Mouse (Mus musculus): Measurements from ENCODE around the gene Lyzl4. TPM values are rescaled to one million over a fixed set of nuclear protein-coding genes. Genes with fewer than 3 reads are reported as not detected.

Lyzl4 gene
- total and polyA plus RNA-seq, 3 experiments = not detected

GRCm38 (mm10) chr9:121609381-121609780, 32.5 kb downstream of the Lyzl4 start:
- dilution Hi-C loops (cut with MboI; ENCODE audit: extremely low pct_ligation_motif_present, extremely low pct_unique_long_range_greater_than_20kb, low sequenced_read_pairs) (no loop called here), in situ Hi-C loops (cut with MboI; ENCODE audit: low pct_ligation_motif_present, low pct_unique_long_range_greater_than_20kb, low sequenced_read_pairs) (no loop called here)
- Histone ChIP-seq H3K9ac (ENCODE audit: insufficient read depth, low read depth) (no peak overlapping the region), H3K4me1 (ENCODE audit: control insufficient read depth in 1 of 2, insufficient read depth in 2 of 2) (peaks cover 3 to 11% of the 10 kb centered on the region in 2 experiments), H3K27ac (ENCODE audit: insufficient read depth, low read depth) (no peak overlapping the region), H3K79me2 (replicated peaks; ENCODE audit: control insufficient read depth, extremely low read depth, insufficient read depth, poor library complexity, severe bottlenecking) (no peaks in the 10 kb centered on the region), H3K36me3 (replicated peaks in 1 of 2; ENCODE audit: control insufficient read depth in 1 of 2, insufficient read depth in 1 of 2, low read length in 1 of 2) (no peaks in the 10 kb centered on the region), H3K4me2 (ENCODE audit: insufficient read depth, low read depth, poor library complexity, severe bottlenecking) (no peak overlapping the region), H3K27me3 (replicated peaks) (no peaks in the 10 kb centered on the region), H3K9me3 (replicated peaks; ENCODE audit: low read length) (peaks cover 16% of the 10 kb centered on the region), H3K4me3 (replicated peaks in 1 of 3; ENCODE audit: low read depth in 2 of 3, low read length in 2 of 3, poor library complexity in 1 of 3) (no peak overlapping the region)
- no peak for DNase-seq (ENCODE audit: extremely low read depth)
- TF ChIP-seq EP300 (IDR thresholded peaks at IDR 0.05; ENCODE audit: low read length) = 0 out of 2 replicates have a peak, but pooled peaks have one; percentile 39
- no peak for TF ChIP-seq CHD2 (IDR thresholded peaks at IDR 0.05; ENCODE audit: low read length)
- no peak for TF ChIP-seq UBTF (IDR thresholded peaks at IDR 0.05; ENCODE audit: low read depth, low read length)
- TF ChIP-seq MAX (IDR thresholded peaks at IDR 0.05; ENCODE audit: low read length) = no peak

- TF ChIP-seq USF1 (IDR thresholded peaks at IDR 0.05; ENCODE audit: low read depth, low read length) (no peak), NRF1 (IDR thresholded peaks at IDR 0.05; ENCODE audit: low read depth, low read length) (no peak), MAFK (IDR thresholded peaks at IDR 0.05; ENCODE audit: insufficient replicate concordance, low read length) (no peak)
- H3K27me3 ChIP-seq (replicated peaks) = no peaks in the 10 kb centered on the region
- no peaks in the 10 kb centered on the region for H3K79me2 ChIP-seq (replicated peaks; ENCODE audit: control insufficient read depth, extremely low read depth, insufficient read depth, poor library complexity, severe bottlenecking)
- no peak overlapping the region for H3K4me2 ChIP-seq (ENCODE audit: insufficient read depth, low read depth, poor library complexity, severe bottlenecking)
- no peak for DNase-seq (ENCODE audit: extremely low read depth)
- H3K4me1 ChIP-seq (ENCODE audit: control insufficient read depth in 1 of 2, insufficient read depth in 2 of 2) = peaks cover 3 to 11% of the 10 kb centered on the region in 2 experiments
- no peak overlapping the region for H3K27ac ChIP-seq (ENCODE audit: insufficient read depth, low read depth)
- peaks cover 13% of the 10 kb centered on the region for H3K9me3 ChIP-seq (replicated peaks; ENCODE audit: low read length)
- no peaks in the 10 kb centered on the region for H3K36me3 ChIP-seq (replicated peaks in 1 of 2; ENCODE audit: control insufficient read depth in 1 of 2, insufficient read depth in 1 of 2, low read length in 1 of 2)
- dilution Hi-C loops (cut with MboI; ENCODE audit: extremely low pct_ligation_motif_present, extremely low pct_unique_long_range_greater_than_20kb, low sequenced_read_pairs) (no loop called here), in situ Hi-C loops (cut with MboI; ENCODE audit: low pct_ligation_motif_present, low pct_unique_long_range_greater_than_20kb, low sequenced_read_pairs) (no loop called here)
- H3K4me3 ChIP-seq (replicated peaks in 1 of 3; ENCODE audit: low read depth in 2 of 3, low read length in 2 of 3, poor library complexity in 1 of 3) = no peak overlapping the region
- no peak overlapping the region for H3K9ac ChIP-seq (ENCODE audit: insufficient read depth, low read depth)
These were observed 35.3 kb downstream of the Lyzl4 start for GRCm38 (mm10) chr9:121606498-121607096.

GRCm38 (mm10) chr9:121605414-121606278, 36.2 kb downstream of the Lyzl4 start:
- dilution Hi-C loops (cut with MboI; ENCODE audit: extremely low pct_ligation_motif_present, extremely low pct_unique_long_range_greater_than_20kb, low sequenced_read_pairs) = no loop called here
- no peaks in the 10 kb centered on the region for H3K36me3 ChIP-seq (replicated peaks in 1 of 2; ENCODE audit: control insufficient read depth in 1 of 2, insufficient read depth in 1 of 2, low read length in 1 of 2)
- peaks cover 3 to 11% of the 10 kb centered on the region in 2 experiments for H3K4me1 ChIP-seq (ENCODE audit: control insufficient read depth in 1 of 2, insufficient read depth in 2 of 2)
- peaks cover 5% of the 10 kb centered on the region for H3K9me3 ChIP-seq (replicated peaks; ENCODE audit: low read length)
- peak; percentile 65 for DNase-seq (ENCODE audit: extremely low read depth)
- no peak overlapping the region for H3K4me3 ChIP-seq (replicated peaks in 1 of 3; ENCODE audit: low read depth in 2 of 3, low read length in 2 of 3, poor library complexity in 1 of 3)
- H3K27me3 ChIP-seq (replicated peaks) = no peaks in the 10 kb centered on the region
- no peak overlapping the region for H3K4me2 ChIP-seq (ENCODE audit: insufficient read depth, low read depth, poor library complexity, severe bottlenecking)
- no peaks in the 10 kb centered on the region for H3K79me2 ChIP-seq (replicated peaks; ENCODE audit: control insufficient read depth, extremely low read depth, insufficient read depth, poor library complexity, severe bottlenecking)
- H3K27ac ChIP-seq (ENCODE audit: insufficient read depth, low read depth) = no peak overlapping the region
- TF ChIP-seq NRF1 (IDR thresholded peaks at IDR 0.05; ENCODE audit: low read depth, low read length) (no peak), MXI1 (IDR thresholded peaks at IDR 0.05; ENCODE audit: low read depth, low read length) (no peak), HCFC1 (IDR thresholded peaks at IDR 0.05; ENCODE audit: low read depth, low read length) (no peak), IRF4 (IDR thresholded peaks at IDR 0.05; ENCODE audit: low read depth, low read length) (0 out of 2 replicates have a peak, but pooled peaks have one; percentile 8), ZC3H11A (IDR thresholded peaks at IDR 0.05; ENCODE audit: low read depth, low read length) (peak; percentile 78), SMC3 (IDR thresholded peaks at IDR 0.05; ENCODE audit: low read depth, low read length) (peak; percentile 96), BHLHE40 (IDR thresholded peaks at IDR 0.05; ENCODE audit: low read depth, low read length) (no peak), E2F4 (IDR thresholded peaks at IDR 0.05; ENCODE audit: insufficient replicate concordance, low read depth, low read length) (no peak), RAD21 (IDR thresholded peaks at IDR 0.05; ENCODE audit: low read depth, low read length) (peak; percentile 94), JUND (conservative IDR thresholded peaks at IDR 0.05; ENCODE audit: low read depth, low read length) (no peak), JUN (IDR thresholded peaks at IDR 0.05; ENCODE audit: insufficient read depth, low read depth, low read length) (no peak), MEF2A (IDR thresholded peaks at IDR 0.05; ENCODE audit: borderline replicate concordance, low read depth, low read length) (no peak), USF1 (IDR thresholded peaks at IDR 0.05; ENCODE audit: low read depth, low read length) (no peak), CTCF (conservative IDR thresholded peaks at IDR 0.05 in 1 of 2, IDR thresholded peaks at IDR 0.05 in 1 of 2; ENCODE audit: low read depth in 2 of 2, low read length in 2 of 2) (peak; percentile 62 to 95), ELF1 (IDR thresholded peaks at IDR 0.05; ENCODE audit: low read depth, low read length) (peak; percentile 77)
- no peak overlapping the region for H3K9ac ChIP-seq (ENCODE audit: insufficient read depth, low read depth)
- in situ Hi-C loops (cut with MboI; ENCODE audit: low pct_ligation_motif_present, low pct_unique_long_range_greater_than_20kb, low sequenced_read_pairs) = no loop called here
